Comparison of ENCODE assay signal across 12 mouse cellular contexts in the genomic region with DNA sequence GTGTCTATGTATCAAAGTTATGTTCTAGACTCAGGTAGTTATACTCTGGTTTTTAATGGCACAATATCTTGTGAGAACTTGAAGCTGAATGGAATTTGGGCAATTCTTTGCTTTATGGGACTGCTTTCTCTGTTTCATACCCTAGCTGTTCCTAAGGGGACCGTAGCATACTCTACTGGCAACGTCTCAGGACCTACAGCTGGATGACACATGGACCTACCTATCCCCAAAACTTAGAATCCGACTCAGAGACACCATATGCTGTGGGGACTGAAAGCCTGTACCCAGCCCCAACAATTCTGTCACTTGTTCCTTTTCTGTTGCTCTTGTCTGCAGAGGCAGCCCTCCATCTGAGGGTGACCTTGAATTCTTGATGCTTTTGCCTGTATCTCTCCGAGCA. TPM values are rescaled to one million over a fixed set of nuclear protein-coding genes. Genes with fewer than 3 reads are reported as not detected.
DNase-seq lines count a peak whose midpoint lies in the region; ATAC-seq and TF ChIP-seq lines count a peak whose summit lies in the region.
"Had no signal": no experiment of that assay in that cellular context is flagged by ENCODE, and none has a peak within 500 bp of the region (broad histone marks: within the 10 kb centered on the region; RNA-seq: fewer than 3 reads in every experiment).

No protein-coding gene starts in this region.

- no peaks in the 10 kb centered on the region for H3K27me3 ChIP-seq in hindbrain, embryonic 14.5 days (ENCODE audit: control insufficient read depth, insufficient read depth, low read length)
- no peaks in the 10 kb centered on the region for H3K27me3 ChIP-seq in hindbrain, embryonic 12.5 days
- H3K27me3 ChIP-seq in lung, embryonic 15.5 days: no peaks in the 10 kb centered on the region
- no peaks in the 10 kb centered on the region for H3K27me3 ChIP-seq in small intestine, adult 2 months (ENCODE audit: control insufficient read depth, insufficient read depth, low read length)
- H3K27me3 ChIP-seq: forebrain, embryonic 13.5 days; liver, embryonic 13.5 days; midbrain, embryonic 12.5 days had no signal

- no peak overlapping the region for H3K27ac ChIP-seq in hindbrain, embryonic 14.5 days
- no peak overlapping the region for H3K27ac ChIP-seq in hindbrain, embryonic 12.5 days
- peak overlapping the region; percentile 88; the same call in 1 of the 2 replicates for H3K27ac ChIP-seq in lung, embryonic 15.5 days
- H3K27ac ChIP-seq in embryonic fibroblast, embryonic 13.5 days (ENCODE audit: insufficient read depth, low read length): peak overlapping the region; percentile 67; the same call in 1 of the 2 replicates
- peak overlapping the region; percentile 6; the same call in 1 of the 2 replicates for H3K27ac ChIP-seq in small intestine, adult 2 months (ENCODE audit: insufficient read depth, low read depth, low read length)

- H3K36me3 ChIP-seq in hindbrain, embryonic 14.5 days (replicated peaks; ENCODE audit: control insufficient read depth, insufficient read depth): no peaks in the 10 kb centered on the region
- no peaks in the 10 kb centered on the region for H3K36me3 ChIP-seq in hindbrain, embryonic 12.5 days
- peaks cover 9% of the 10 kb centered on the region; the same call in 1 of the 2 replicates for H3K36me3 ChIP-seq in lung, embryonic 15.5 days
- H3K36me3 ChIP-seq in small intestine, adult 2 months (ENCODE audit: control insufficient read depth, insufficient read depth, low read length): no peaks in the 10 kb centered on the region
- H3K36me3 ChIP-seq: liver, embryonic 13.5 days; midbrain, embryonic 12.5 days had no signal

- no peak overlapping the region for H3K9ac ChIP-seq in hindbrain, embryonic 14.5 days
- no peak overlapping the region for H3K9ac ChIP-seq in hindbrain, embryonic 12.5 days
- no peak overlapping the region for H3K9ac ChIP-seq in lung, embryonic 15.5 days
- H3K9ac ChIP-seq: forebrain, embryonic 13.5 days; liver, embryonic 13.5 days; midbrain, embryonic 12.5 days had no signal

- TF ChIP-seq CTCF in embryonic fibroblast, embryonic 13.5 days (IDR thresholded peaks at IDR 0.05; ENCODE audit: borderline replicate concordance, insufficient read depth, low read length): no peak
- no peak for TF ChIP-seq CTCF in small intestine, adult 2 months (IDR thresholded peaks at IDR 0.05; ENCODE audit: extremely low read depth, insufficient read length, insufficient replicate concordance, low read depth, low read length)

- H3K9me3 ChIP-seq in hindbrain, embryonic 14.5 days (ENCODE audit: control insufficient read depth, low read length): no peaks in the 10 kb centered on the region
- no peaks in the 10 kb centered on the region for H3K9me3 ChIP-seq in hindbrain, embryonic 12.5 days (replicated peaks)
- H3K9me3 ChIP-seq in lung, embryonic 15.5 days: no peaks in the 10 kb centered on the region
- H3K9me3 ChIP-seq: forebrain, embryonic 13.5 days; liver, embryonic 13.5 days; midbrain, embryonic 12.5 days had no signal

- H3K4me2 ChIP-seq in hindbrain, embryonic 14.5 days (replicated peaks): 0 out of 2 replicates have a peak overlapping the region, but pooled peaks have one; percentile 19
- H3K4me2 ChIP-seq in hindbrain, embryonic 12.5 days (replicated peaks): no peak overlapping the region
- H3K4me2 ChIP-seq in lung, embryonic 15.5 days: no peak overlapping the region
- H3K4me2 ChIP-seq: forebrain, embryonic 13.5 days; liver, embryonic 13.5 days; midbrain, embryonic 12.5 days had no signal

- ATAC-seq in hindbrain, embryonic 14.5 days (ENCODE audit: low FRiP score): no peak
- no peak for ATAC-seq in hindbrain, embryonic 12.5 days (ENCODE audit: low FRiP score)
- ATAC-seq in lung, embryonic 15.5 days (ENCODE audit: borderline replicate concordance, extremely low read depth, low FRiP score, low TSS enrichment): no peak

- H3K4me1 ChIP-seq in hindbrain, embryonic 14.5 days (replicated peaks; ENCODE audit: control insufficient read depth, insufficient read depth, low read length): peaks cover 20% of the 10 kb centered on the region
- peaks cover 18% of the 10 kb centered on the region for H3K4me1 ChIP-seq in hindbrain, embryonic 12.5 days
- H3K4me1 ChIP-seq in lung, embryonic 15.5 days: peaks cover 40% of the 10 kb centered on the region
- peaks cover 12% of the 10 kb centered on the region for H3K4me1 ChIP-seq in embryonic fibroblast, embryonic 13.5 days (ENCODE audit: control insufficient read depth, insufficient read depth, low read length)
- H3K4me1 ChIP-seq in small intestine, adult 2 months (ENCODE audit: control insufficient read depth, insufficient read depth, insufficient read length, low read length): peaks cover 16% of the 10 kb centered on the region

- TF ChIP-seq POLR2A in embryonic fibroblast, embryonic 13.5 days (IDR thresholded peaks at IDR 0.05; ENCODE audit: low read depth, low read length): no peak
- no peak for TF ChIP-seq POLR2A in small intestine, adult 2 months (IDR thresholded peaks at IDR 0.05; ENCODE audit: low read depth, low read length)

- H3K4me3 ChIP-seq in hindbrain, embryonic 14.5 days (replicated peaks; ENCODE audit: low read length): no peak overlapping the region
- no peak overlapping the region for H3K4me3 ChIP-seq in hindbrain, embryonic 12.5 days
- no peak overlapping the region for H3K4me3 ChIP-seq in lung, embryonic 15.5 days
- no peak overlapping the region for H3K4me3 ChIP-seq in embryonic fibroblast, embryonic 13.5 days (ENCODE audit: insufficient read depth, low read length)
- no peak overlapping the region for H3K4me3 ChIP-seq in small intestine, adult 2 months (ENCODE audit: low read depth, low read length)
- H3K4me3 ChIP-seq: forebrain, embryonic 13.5 days; liver, embryonic 13.5 days; midbrain, embryonic 12.5 days had no signal

- 77% methylated on average over 4 of the region's 4 CpGs for WGBS in hindbrain, embryonic 14.5 days
- 79% methylated on average over 4 of the region's 4 CpGs for WGBS in hindbrain, embryonic 12.5 days
- 54% methylated on average over 4 of the region's 4 CpGs for WGBS in lung, embryonic 15.5 days
- WGBS in small intestine, adult 2 months: 79% methylated on average over 4 of the region's 4 CpGs

- DNase-seq in hindbrain, embryonic 14.5 days (ENCODE audit: low spot score): no peak
- no peak for DNase-seq in lung, postnatal 14 days
- no peak for DNase-seq in adrenal gland, postnatal 14 days
- DNase-seq: adrenal gland, adult 2 months; liver, embryonic 13.5 days; spleen, adult 18-20 months had no signal

RNA-seq across cellular contexts. Expression of a gene that starts 23.3 kb away (rescaled TPM):
- 28.1 and 29.2 TPM in 2 replicates for polyA plus RNA-seq in hindbrain, embryonic 14.5 days (2014; fragmentation: Nextera tagmentation; extraction: Ambion mirVana)
- 35.7 and 36.0 TPM in 2 replicates for polyA plus RNA-seq in hindbrain, embryonic 12.5 days (2016; fragmentation: Nextera tagmentation; extraction: Ambion mirVana)
- polyA plus RNA-seq in lung, embryonic 15.5 days (2015; fragmentation: Nextera tagmentation; extraction: Ambion mirVana): 120 and 122 TPM in 2 replicates
- polyA plus RNA-seq in embryonic fibroblast, embryonic 13.5 days (2011; ENCODE audit: insufficient read length, low read depth, missing spikeins): 164 and 190 TPM in 2 replicates
- polyA plus RNA-seq in small intestine, adult 2 months (2012; rRNA removed): 15.2 and 22.8 TPM in 2 replicates
- total RNA-seq in adrenal gland, postnatal 14 days (2021): 169 and 170 TPM in 2 replicates

Comparison
In these comparisons a context has a peak if more than half of its experiments do, and no peak if none do; other contexts are left out.
1. H3K27ac ChIP-seq: peak in lung, embryonic 15.5 days (single experiment), embryonic fibroblast, embryonic 13.5 days (single experiment) and small intestine, adult 2 months (single experiment); none in hindbrain, embryonic 14.5 days (single experiment) and hindbrain, embryonic 12.5 days (single experiment).